Mouse (Mus musculus) MEL (cell line): ENCODE results near the gene Bpifa5.

Source experiments
- BHLHE40 ChIP-seq: IDR thresholded peaks from 2 replicates; pipeline ENCODE4 v1.6.1; 2012; ENCODE audit warnings: low read depth, mild to moderate bottlenecking, inconsistent platforms, low read length, improper control_type of control experiment, borderline replicate concordance
- CHD1 ChIP-seq: IDR thresholded peaks from 2 replicates; pipeline ENCODE4 v1.6.1; 2012; ENCODE audit warnings: low read depth, mild to moderate bottlenecking, inconsistent platforms, low read length, improper control_type of control experiment
- CTCF ChIP-seq, 3 experiments: IDR thresholded peaks in 2 of 3; conservative IDR thresholded peaks in 1 of 3; 2 replicates each; pipeline ENCODE4 v1.5.1; 2011 to 2012; ENCODE audit warnings: low read length in 3 of 3, low read depth in 2 of 3, mild to moderate bottlenecking in 2 of 3, improper control_type of control experiment in 1 of 3, inconsistent platforms in 1 of 3, mixed read lengths in 1 of 3, moderate library complexity in 1 of 3; ENCODE audit not compliant: control insufficient read depth in 1 of 3, insufficient read depth in 1 of 3, poor library complexity in 1 of 3, severe bottlenecking in 1 of 3
- E2F4 ChIP-seq: IDR thresholded peaks from 2 replicates; pipeline ENCODE4 v1.6.1; 2011; ENCODE audit warnings: low read depth, low read length, improper control_type of control experiment, borderline replicate concordance
- ELF1 ChIP-seq: IDR thresholded peaks from 2 replicates; pipeline ENCODE4 v1.6.1; 2014; ENCODE audit warnings: low read depth, mild to moderate bottlenecking, inconsistent platforms, low read length, improper control_type of control experiment, moderate library complexity
- ETS1 ChIP-seq: IDR thresholded peaks from 2 replicates; pipeline ENCODE4 v1.6.1; 2012; ENCODE audit warnings: low read depth, mild to moderate bottlenecking, inconsistent platforms, low read length, improper control_type of control experiment, moderate library complexity
- GATA1 ChIP-seq: IDR thresholded peaks from 2 replicates; pipeline ENCODE4 v1.6.1; 2011; ENCODE audit warnings: low read depth, low read length, improper control_type of control experiment
- MAX ChIP-seq: IDR thresholded peaks from 2 replicates; pipeline ENCODE4 v1.6.1; 2011; ENCODE audit warnings: low read length, improper control_type of control experiment
- MAZ ChIP-seq: IDR thresholded peaks from 2 replicates; pipeline ENCODE4 v1.6.1; 2012; ENCODE audit warnings: low read depth, mild to moderate bottlenecking, inconsistent platforms, low read length, improper control_type of control experiment
- POLR2A ChIP-seq, 2 experiments: IDR thresholded peaks; 2 replicates each; pipeline ENCODE4 v1.6.1; 2011 to 2012; ENCODE audit warnings: low read length in 2 of 2, mild to moderate bottlenecking in 2 of 2, control low read depth in 1 of 2, improper control_type of control experiment in 1 of 2, low read depth in 1 of 2, moderate library complexity in 1 of 2; ENCODE audit not compliant: control insufficient read depth in 1 of 2, insufficient read depth in 1 of 2, poor library complexity in 1 of 2
- TAL1 ChIP-seq: IDR thresholded peaks from 2 replicates; pipeline ENCODE4 v1.6.1; 2012; ENCODE audit warnings: mild to moderate bottlenecking, inconsistent platforms, low read length, moderate library complexity, mixed read lengths
- USF1 ChIP-seq: IDR thresholded peaks from 2 replicates; pipeline ENCODE4 v1.6.1; 2014; ENCODE audit warnings: low read depth, mild to moderate bottlenecking, inconsistent platforms, low read length, improper control_type of control experiment, moderate library complexity

DNA sequence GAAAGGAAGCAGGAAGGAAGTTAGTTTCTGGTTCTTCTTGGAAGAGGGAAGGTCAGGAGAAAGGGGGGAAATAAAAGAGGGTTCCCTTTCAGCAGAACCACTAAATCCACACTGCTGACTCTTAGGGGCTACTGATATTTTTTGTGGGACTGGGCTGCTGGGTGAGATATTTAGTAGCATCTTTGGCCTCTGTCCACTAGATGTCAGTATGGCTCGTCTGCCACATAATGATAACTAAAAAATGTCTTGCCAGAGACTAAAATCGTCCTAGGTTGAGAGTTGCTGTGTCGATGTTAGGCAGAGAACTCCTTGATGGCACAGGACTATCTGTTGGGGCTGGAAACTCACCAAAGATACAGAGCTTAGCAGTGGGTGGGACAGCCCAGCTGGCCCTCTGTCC lies 46.7 kb downstream of the Bpifa5 start:
- TF ChIP-seq ELF1 (no peak), POLR2A (IDR thresholded peaks at IDR 0.05; ENCODE audit: control insufficient read depth in 1 of 2, insufficient read depth in 1 of 2, low read depth in 1 of 2, low read length in 2 of 2, poor library complexity in 1 of 2) (no peak), ETS1 (no peak), BHLHE40 (no peak), CTCF (IDR thresholded peaks at IDR 0.05 in 2 of 3, conservative IDR thresholded peaks at IDR 0.05 in 1 of 3; ENCODE audit: control insufficient read depth in 1 of 3, insufficient read depth in 1 of 3, low read depth in 2 of 3, low read length in 3 of 3, poor library complexity in 1 of 3, severe bottlenecking in 1 of 3) (peak; percentile 23 to 56 (median 40); a peak in 4 of 6 replicates), USF1 (no peak), E2F4 (no peak), GATA1 (no peak), CHD1 (no peak), MAZ (no peak), MAX (no peak), TAL1 (no peak)
